Mouse (Mus musculus): ENCODE data around the gene Tdrd5.
"Not testable (repeated sequence)": the region's sequence is repeated elsewhere in the genome, so short reads cannot be mapped to it uniquely, and the experiment has no call there.

The Tdrd5 gene

GRCm38 (mm10) chr1:156302911-156303749 is at the start of gene Tdrd5:
Tdrd5 (minus strand) TSS chr1:156303664.
- no peak for DNase-seq (ENCODE audit: low read depth in 1 of 2, low spot score in 2 of 2)

GRCm38 (mm10) chr1:156352466-156352865 is 49.0 kb upstream of the Tdrd5 start:
- DNase-seq (ENCODE audit: low read depth in 1 of 2, low spot score in 2 of 2) = no peak

- no peak for DNase-seq (ENCODE audit: low read depth in 1 of 2, low spot score in 2 of 2)
These were observed 47.0 kb upstream of the Tdrd5 start for GRCm38 (mm10) chr1:156350441-156350840.

- no peak for DNase-seq (ENCODE audit: low read depth in 1 of 2, low spot score in 2 of 2)
These were observed 45.6 kb upstream of the Tdrd5 start for GRCm38 (mm10) chr1:156349031-156349430.

- no peak for DNase-seq (ENCODE audit: low read depth in 1 of 2, low spot score in 2 of 2)
These were observed 42.2 kb upstream of the Tdrd5 start for GRCm38 (mm10) chr1:156345633-156346032.

GRCm38 (mm10) chr1:156344433-156344832 is 41.0 kb upstream of the Tdrd5 start:
- DNase-seq (ENCODE audit: low read depth in 1 of 2, low spot score in 2 of 2) = no peak

GRCm38 (mm10) chr1:156340847-156341246 is 37.4 kb upstream of the Tdrd5 start:
- DNase-seq (ENCODE audit: low read depth in 1 of 2, low spot score in 2 of 2) = no peak

- no peak for DNase-seq (ENCODE audit: low read depth in 1 of 2, low spot score in 2 of 2)
These were observed 19.7 kb upstream of the Tdrd5 start for GRCm38 (mm10) chr1:156323126-156323525.

GRCm38 (mm10) chr1:156310630-156311029 is 7.2 kb upstream of the Tdrd5 start, which contains the start of gene Nphs2:
Nphs2 (plus strand) TSS chr1:156310727.
- no peak for DNase-seq (ENCODE audit: low read depth in 1 of 2, low spot score in 2 of 2)

GRCm38 (mm10) chr1:156308595-156308994 is 5.1 kb upstream of the Tdrd5 start:
- DNase-seq (ENCODE audit: low read depth in 1 of 2, low spot score in 2 of 2) = no peak

GRCm38 (mm10) chr1:156290016-156290415 is 13.4 kb downstream of the Tdrd5 start:
- DNase-seq (ENCODE audit: low read depth in 1 of 2, low spot score in 2 of 2) = no peak

GRCm38 (mm10) chr1:156289222-156289587 is 14.3 kb downstream of the Tdrd5 start:
- not testable (repeated sequence) for DNase-seq (ENCODE audit: low read depth in 1 of 2, low spot score in 2 of 2)

- DNase-seq (ENCODE audit: low read depth in 1 of 2, low spot score in 2 of 2) = no peak
These were observed 14.8 kb downstream of the Tdrd5 start for GRCm38 (mm10) chr1:156288556-156289221.

GRCm38 (mm10) chr1:156285541-156285896 is 17.9 kb downstream of the Tdrd5 start:
- DNase-seq (ENCODE audit: low read depth in 1 of 2, low spot score in 2 of 2) = no peak

GRCm38 (mm10) chr1:156284851-156285540 is 18.5 kb downstream of the Tdrd5 start:
- no peak for DNase-seq (ENCODE audit: low read depth in 1 of 2, low spot score in 2 of 2)

- no peak for DNase-seq (ENCODE audit: low read depth in 1 of 2, low spot score in 2 of 2)
These were observed 19.3 kb downstream of the Tdrd5 start for GRCm38 (mm10) chr1:156284207-156284606.

- no peak for DNase-seq (ENCODE audit: low read depth in 1 of 2, low spot score in 2 of 2)
These were observed 23.3 kb downstream of the Tdrd5 start for GRCm38 (mm10) chr1:156280131-156280530.

- no peak for DNase-seq (ENCODE audit: low read depth in 1 of 2, low spot score in 2 of 2)
These were observed 29.8 kb downstream of the Tdrd5 start for GRCm38 (mm10) chr1:156273647-156274046.

- no peak for DNase-seq (ENCODE audit: low read depth in 1 of 2, low spot score in 2 of 2)
These were observed 31.8 kb downstream of the Tdrd5 start for GRCm38 (mm10) chr1:156271654-156272053.

- DNase-seq (ENCODE audit: low read depth in 1 of 2, low spot score in 2 of 2) = no peak
These were observed 33.0 kb downstream of the Tdrd5 start for GRCm38 (mm10) chr1:156270471-156270870.

GRCm38 (mm10) chr1:156268546-156268945 is 34.9 kb downstream of the Tdrd5 start:
- DNase-seq (ENCODE audit: low read depth in 1 of 2, low spot score in 2 of 2) = not testable (repeated sequence)

GRCm38 (mm10) chr1:156263946-156264345 is 39.5 kb downstream of the Tdrd5 start:
- DNase-seq (ENCODE audit: low read depth in 1 of 2, low spot score in 2 of 2) = no peak
